Mouse (Mus musculus): ENCODE data around the gene Gm10153.
"Not testable (repeated sequence)": the region's sequence is repeated elsewhere in the genome, so short reads cannot be mapped to it uniquely, and the experiment has no call there.

The Gm10153 gene

GRCm38 (mm10) chr7:142190289-142190688 lies at the start of gene Gm10153:
Gene Gm10153, minus strand, starts transcription at chr7:142190389.
- no peak for DNase-seq (ENCODE audit: low read depth)

- DNase-seq (ENCODE audit: low read depth), result no peak
These were observed 41.4 kb upstream of the Gm10153 start for GRCm38 (mm10) chr7:142231540-142231939.

- DNase-seq (ENCODE audit: low read depth), result not testable (repeated sequence)
These were observed 39.7 kb upstream of the Gm10153 start, which contains the start of gene Krtap5-5 for GRCm38 (mm10) chr7:142229871-142230270. Gene Krtap5-5, minus strand, starts transcription at chr7:142229971.

GRCm38 (mm10) chr7:142224518-142224917 lies 34.3 kb upstream of the Gm10153 start:
- no peak for DNase-seq (ENCODE audit: low read depth)

- not testable (repeated sequence) for DNase-seq (ENCODE audit: low read depth)
These were observed 21.9 kb upstream of the Gm10153 start for GRCm38 (mm10) chr7:142212136-142212535.

GRCm38 (mm10) chr7:142211559-142211958 lies 21.4 kb upstream of the Gm10153 start, which contains the start of gene Gm7579:
Gene Gm7579, plus strand, starts transcription at chr7:142211859.
- DNase-seq (ENCODE audit: low read depth), result no peak

- not testable (repeated sequence) for DNase-seq (ENCODE audit: low read depth)
These were observed 16.7 kb upstream of the Gm10153 start for GRCm38 (mm10) chr7:142206891-142207290.

- DNase-seq (ENCODE audit: low read depth), result no peak
These were observed 15.3 kb upstream of the Gm10153 start for GRCm38 (mm10) chr7:142205488-142205887.

- DNase-seq (ENCODE audit: low read depth), result no peak
These were observed 10.9 kb upstream of the Gm10153 start, which contains the start of gene Krtap5-3 for GRCm38 (mm10) chr7:142201064-142201463. Gene Krtap5-3, plus strand, starts transcription at chr7:142201364.

- DNase-seq (ENCODE audit: low read depth), result no peak
These were observed 8.6 kb upstream of the Gm10153 start for GRCm38 (mm10) chr7:142198748-142199147.

GRCm38 (mm10) chr7:142188156-142188555 lies 2.0 kb downstream of the Gm10153 start:
- DNase-seq (ENCODE audit: low read depth), result no peak

- DNase-seq (ENCODE audit: low read depth), result no peak
These were observed 9.2 kb downstream of the Gm10153 start for GRCm38 (mm10) chr7:142181021-142181420.

- DNase-seq (ENCODE audit: low read depth), result no peak
These were observed 11.5 kb downstream of the Gm10153 start for GRCm38 (mm10) chr7:142178685-142179084.

GRCm38 (mm10) chr7:142175905-142176304 lies 14.3 kb downstream of the Gm10153 start, which contains the start of gene Krtap5-2:
Gene Krtap5-2, minus strand, starts transcription at chr7:142176005.
- DNase-seq (ENCODE audit: low read depth), result not testable (repeated sequence)

- peak; percentile 16 for DNase-seq (ENCODE audit: low read depth)
These were observed 20.4 kb downstream of the Gm10153 start for GRCm38 (mm10) chr7:142169836-142170235.

GRCm38 (mm10) chr7:142165639-142166038 lies 24.6 kb downstream of the Gm10153 start, which contains the start of gene Gm4553:
Gene Gm4553, minus strand, starts transcription at chr7:142165739.
- not testable (repeated sequence) for DNase-seq (ENCODE audit: low read depth)

GRCm38 (mm10) chr7:142159366-142159765 lies 30.8 kb downstream of the Gm10153 start:
- no peak for DNase-seq (ENCODE audit: low read depth)

- not testable (repeated sequence) for DNase-seq (ENCODE audit: low read depth)
These were observed 33.2 kb downstream of the Gm10153 start, which contains the start of gene Gm29735 for GRCm38 (mm10) chr7:142157013-142157412. Gene Gm29735, minus strand, starts transcription at chr7:142157113.

- DNase-seq (ENCODE audit: low read depth), result no peak
These were observed 34.9 kb downstream of the Gm10153 start for GRCm38 (mm10) chr7:142155308-142155707.

- DNase-seq (ENCODE audit: low read depth), result no peak
These were observed 38.0 kb downstream of the Gm10153 start for GRCm38 (mm10) chr7:142152191-142152590.

- DNase-seq (ENCODE audit: low read depth), result no peak
These were observed 41.6 kb downstream of the Gm10153 start for GRCm38 (mm10) chr7:142148633-142149032.

GRCm38 (mm10) chr7:142146033-142146432 lies 44.2 kb downstream of the Gm10153 start:
- DNase-seq (ENCODE audit: low read depth), result peak; percentile 54

GRCm38 (mm10) chr7:142145413-142145940 lies 44.7 kb downstream of the Gm10153 start:
- no peak for DNase-seq (ENCODE audit: low read depth)

GRCm38 (mm10) chr7:142144507-142144906 lies 45.7 kb downstream of the Gm10153 start, which contains the start of gene Gm45337:
Gene Gm45337, minus strand, starts transcription at chr7:142144607.
- DNase-seq (ENCODE audit: low read depth), result no peak
